Mouse (Mus musculus) midbrain, postnatal 0 days (tissue): ENCODE measurements around the gene Sftpa1. TPM values are rescaled to one million over a fixed set of nuclear protein-coding genes. Genes with fewer than 3 reads are reported as not detected.

Experiments
- ATAC-seq: fragments of 200-750 bp; cut with Nextera tagmentation; 2 replicates; pipeline ENCODE4 v1.8.0; 2017; ENCODE audit warnings: moderate number of reproducible peaks, mild to moderate bottlenecking, moderate TSS enrichment, moderate library complexity; ENCODE audit not compliant: low FRiP score
- DNase-seq: peaks from one replicate; pipeline ENCODE4 v3.0.0-alpha.2; 2015; ENCODE audit warnings: low spot score
- H3K27ac ChIP-seq: fragments of 300-500 bp; sonication (generic); 2 replicates; pipeline ENCODE4 v1.5.1; 2014; ENCODE audit warnings: low read depth, mild to moderate bottlenecking, low read length, mixed read lengths
- H3K27me3 ChIP-seq: fragments of 300-500 bp; sonication (generic); 2 replicates; pipeline ENCODE4 v1.6.1; 2014; ENCODE audit warnings: low read length, control low read depth, mixed read lengths; ENCODE audit not compliant: insufficient read depth
- H3K36me3 ChIP-seq: fragments of 300-500 bp; sonication (generic); 2 replicates; pipeline ENCODE4 v1.6.1; 2014; ENCODE audit warnings: low read length, control low read depth, mixed read lengths; ENCODE audit not compliant: insufficient read depth
- H3K4me1 ChIP-seq: fragments of 300-500 bp; sonication (generic); 2 replicates; pipeline ENCODE4 v1.6.1; 2014; ENCODE audit warnings: mild to moderate bottlenecking, control low read depth, antibody characterized with exemption, low read length, mixed read lengths; ENCODE audit not compliant: insufficient read depth
- H3K4me2 ChIP-seq: fragments of 300-500 bp; sonication (generic); 2 replicates; pipeline ENCODE4 v1.6.1; 2014; ENCODE audit warnings: low read depth, mild to moderate bottlenecking, low read length, mixed read lengths; ENCODE audit not compliant: poor library complexity, severe bottlenecking
- H3K4me3 ChIP-seq: fragments of 300-500 bp; sonication (generic); 2 replicates; pipeline ENCODE4 v1.5.1; 2014; ENCODE audit warnings: low read depth, mild to moderate bottlenecking, low read length, moderate library complexity
- H3K9ac ChIP-seq: fragments of 300-500 bp; sonication (generic); replicated peaks from 2 replicates; pipeline ENCODE4 v1.6.1; 2014; ENCODE audit warnings: mild to moderate bottlenecking, low read length, moderate library complexity, mixed read lengths; ENCODE audit not compliant: poor library complexity, severe bottlenecking
- H3K9me3 ChIP-seq: fragments of 300-500 bp; sonication (generic); 2 replicates; pipeline ENCODE4 v1.6.1; 2016; ENCODE audit warnings: low read length, control low read depth
- CTCF ChIP-seq: IDR thresholded peaks from 2 replicates; pipeline ENCODE4 v1.5.1; 2016; ENCODE audit warnings: antibody characterized with exemption, mild to moderate bottlenecking
- WGBS: fragments of 180-500 bp; shearing (Covaris S2); extraction: QIAGEN DNeasy Blood & Tissue Kit; methylation state at CpG from one replicate; pipeline ENCODE4 v1.1.7; 2014; 5-methylcytosine and 5-hydroxymethylcytosine counted together
- polyA plus RNA-seq: library from polyadenylated mRNA; unstranded; fragments of >200 nt; fragmentation: Nextera tagmentation; extraction: Ambion mirVana; gene quantifications from 2 replicates; pipeline ENCODE4 v1.2.1, GENCODE M21; 2015
- total RNA-seq: library from RNA; depleted of rRNA; stranded (reverse); fragments of >200 nt; gene quantifications from 2 replicates; pipeline ENCODE4 v1.2.3, GENCODE M21; 2014; rRNA removed

The Sftpa1 gene
- total and polyA plus RNA-seq, 2 experiments from 2014 or later = not detected

DNA sequence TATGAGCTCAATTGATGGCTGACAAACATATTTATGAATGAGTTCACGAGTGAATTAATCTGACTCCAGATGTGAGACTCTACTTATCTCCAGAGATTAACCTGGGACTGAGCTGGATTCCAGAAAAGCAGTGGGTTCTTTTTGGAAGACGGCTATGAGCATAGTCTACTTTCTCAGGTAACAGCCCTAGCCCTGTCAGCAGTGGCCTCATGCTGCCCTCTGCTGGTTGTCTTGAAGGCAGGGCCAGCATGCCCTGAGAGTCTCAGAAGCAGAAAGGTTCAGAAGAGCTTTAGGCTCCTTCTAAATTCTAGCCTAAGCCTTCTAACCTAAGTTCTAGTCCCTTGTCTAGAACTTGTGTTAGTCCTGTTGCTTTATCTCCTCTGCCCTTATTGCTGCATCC, 31.1 kb downstream of the Sftpa1 start:
- TF ChIP-seq CTCF = peak; percentile 66
- 23% methylated on average over 2 of the region's 2 CpGs for WGBS
- no peaks in the 10 kb centered on the region for H3K9me3 ChIP-seq
- DNase-seq = peak; percentile 3
- no peak overlapping the region for H3K4me3 ChIP-seq
- no peak overlapping the region for H3K9ac ChIP-seq
- H3K4me1 ChIP-seq = no peaks in the 10 kb centered on the region
- no peak for ATAC-seq
- no peak overlapping the region for H3K4me2 ChIP-seq
- H3K27ac ChIP-seq = no peak overlapping the region
- H3K27me3 ChIP-seq = no peaks in the 10 kb centered on the region
- no peaks in the 10 kb centered on the region for H3K36me3 ChIP-seq

DNA sequence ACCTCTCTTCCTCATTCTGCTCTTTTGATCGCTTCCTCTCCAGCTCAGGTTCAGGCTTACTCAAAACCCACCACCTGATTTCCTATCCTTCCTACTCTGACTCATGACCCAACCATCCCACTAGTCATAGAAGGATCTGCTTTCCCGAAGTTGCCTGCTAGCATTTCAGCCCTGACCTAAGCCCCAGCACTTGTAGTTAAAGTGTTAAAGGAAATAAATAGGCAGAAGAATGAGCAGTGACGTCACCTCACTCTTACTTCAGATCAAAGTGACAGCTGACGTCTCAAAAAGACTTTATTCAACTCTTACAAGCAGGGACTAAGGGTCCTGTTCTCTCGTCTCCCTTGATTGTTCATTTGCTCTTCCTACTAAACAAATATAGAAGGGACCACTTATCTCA, 35.7 kb downstream of the Sftpa1 start:
- H3K27me3 ChIP-seq = no peaks in the 10 kb centered on the region
- TF ChIP-seq CTCF = no peak

DNA sequence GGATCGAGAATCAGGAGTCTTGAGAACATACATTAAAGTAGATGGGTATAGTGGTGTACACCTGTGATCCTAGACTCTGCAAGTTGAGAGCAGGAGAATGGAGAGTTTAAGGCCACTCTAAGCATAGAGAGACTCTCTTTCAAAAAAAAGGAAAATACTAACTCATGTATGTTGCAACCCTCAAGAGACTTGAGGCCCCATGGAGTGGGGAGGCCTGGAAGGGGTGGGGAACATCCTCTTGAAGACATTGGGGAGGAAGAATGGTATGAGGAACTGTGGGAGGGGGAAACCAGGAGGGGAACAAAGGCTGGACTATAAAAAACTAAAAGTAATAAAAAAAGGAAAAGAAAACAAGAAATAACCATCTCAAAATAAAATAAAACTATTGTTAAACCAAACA, 37.0 kb downstream of the Sftpa1 start:
- no peak overlapping the region for H3K9ac ChIP-seq
- no peaks in the 10 kb centered on the region for H3K4me1 ChIP-seq
- no peak overlapping the region for H3K4me3 ChIP-seq
- H3K4me2 ChIP-seq = no peak overlapping the region
- ATAC-seq (no peak), DNase-seq (no peak)
- no peaks in the 10 kb centered on the region for H3K9me3 ChIP-seq
- 97% methylated on average over 1 of the region's 1 CpGs for WGBS
- no peak for TF ChIP-seq CTCF
- H3K27ac ChIP-seq = no peak overlapping the region
- H3K27me3 ChIP-seq = no peaks in the 10 kb centered on the region
- H3K36me3 ChIP-seq = no peaks in the 10 kb centered on the region

More for the DNA sequence above, 35.7 kb downstream of the Sftpa1 start:
- H3K27ac ChIP-seq = no peak overlapping the region
- no peaks in the 10 kb centered on the region for H3K4me1 ChIP-seq
- WGBS = 67% methylated on average over 5 of the region's 5 CpGs
- ATAC-seq (no peak), DNase-seq (no peak)
- no peaks in the 10 kb centered on the region for H3K36me3 ChIP-seq
- no peak overlapping the region for H3K4me3 ChIP-seq
- no peak overlapping the region for H3K4me2 ChIP-seq
- no peaks in the 10 kb centered on the region for H3K9me3 ChIP-seq
- no peak overlapping the region for H3K9ac ChIP-seq

DNA sequence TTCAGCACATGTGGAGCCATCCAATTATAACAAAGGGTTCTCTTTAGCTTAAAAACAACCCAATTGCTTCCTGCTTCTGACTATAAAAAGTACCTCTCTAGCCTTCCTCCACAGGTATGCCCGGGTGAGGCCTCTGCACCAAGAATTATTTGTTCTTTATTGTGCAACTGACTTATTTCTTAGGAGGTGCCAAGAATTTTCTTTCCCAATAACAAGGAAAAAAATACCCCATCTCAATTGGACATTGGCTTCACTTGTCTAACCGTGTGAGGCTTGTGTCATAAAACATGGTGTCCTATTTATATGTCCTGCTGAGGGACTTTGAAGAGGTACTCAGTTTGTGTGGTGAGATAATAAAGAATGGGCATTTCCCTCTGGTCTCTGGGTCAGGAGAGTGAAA, 38.9 kb downstream of the Sftpa1 start:
- WGBS = 90% methylated on average over 2 of the region's 2 CpGs
- Histone ChIP-seq H3K27me3 (no peaks in the 10 kb centered on the region), H3K4me2 (no peak overlapping the region), H3K4me1 (no peaks in the 10 kb centered on the region), H3K9me3 (no peaks in the 10 kb centered on the region), H3K36me3 (no peaks in the 10 kb centered on the region), H3K4me3 (no peak overlapping the region), H3K9ac (no peak overlapping the region), H3K27ac (no peak overlapping the region)
- TF ChIP-seq CTCF = no peak
- ATAC-seq = no peak
- DNase-seq = no peak

DNA sequence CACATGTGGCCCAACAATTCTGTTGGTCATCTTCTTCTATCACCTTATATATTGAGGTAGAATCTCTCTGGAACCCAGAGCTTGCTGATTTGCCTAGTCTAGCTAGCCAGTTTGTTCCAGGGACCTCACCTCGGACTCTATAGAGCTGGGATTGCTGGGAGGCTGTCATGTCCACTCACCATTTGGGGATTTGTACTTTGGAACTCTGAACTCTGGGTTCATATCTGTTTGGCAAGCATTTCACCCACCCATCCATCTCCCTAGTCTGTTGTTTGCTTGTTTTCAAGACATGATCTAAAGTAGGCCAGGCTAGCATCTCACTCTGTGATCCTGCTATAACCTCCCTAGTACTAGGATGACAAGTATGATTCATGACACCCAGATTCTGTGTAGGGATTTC, 43.2 kb downstream of the Sftpa1 start:
- Histone ChIP-seq H3K36me3 (no peaks in the 10 kb centered on the region), H3K9ac (no peak overlapping the region), H3K4me2 (no peak overlapping the region), H3K4me1 (no peaks in the 10 kb centered on the region), H3K4me3 (no peak overlapping the region), H3K27ac (no peak overlapping the region), H3K9me3 (no peaks in the 10 kb centered on the region), H3K27me3 (no peaks in the 10 kb centered on the region)
- DNase-seq = no peak
- no peak for TF ChIP-seq CTCF
- ATAC-seq = no peak
- 70% methylated on average over 1 of the region's 1 CpGs for WGBS

DNA sequence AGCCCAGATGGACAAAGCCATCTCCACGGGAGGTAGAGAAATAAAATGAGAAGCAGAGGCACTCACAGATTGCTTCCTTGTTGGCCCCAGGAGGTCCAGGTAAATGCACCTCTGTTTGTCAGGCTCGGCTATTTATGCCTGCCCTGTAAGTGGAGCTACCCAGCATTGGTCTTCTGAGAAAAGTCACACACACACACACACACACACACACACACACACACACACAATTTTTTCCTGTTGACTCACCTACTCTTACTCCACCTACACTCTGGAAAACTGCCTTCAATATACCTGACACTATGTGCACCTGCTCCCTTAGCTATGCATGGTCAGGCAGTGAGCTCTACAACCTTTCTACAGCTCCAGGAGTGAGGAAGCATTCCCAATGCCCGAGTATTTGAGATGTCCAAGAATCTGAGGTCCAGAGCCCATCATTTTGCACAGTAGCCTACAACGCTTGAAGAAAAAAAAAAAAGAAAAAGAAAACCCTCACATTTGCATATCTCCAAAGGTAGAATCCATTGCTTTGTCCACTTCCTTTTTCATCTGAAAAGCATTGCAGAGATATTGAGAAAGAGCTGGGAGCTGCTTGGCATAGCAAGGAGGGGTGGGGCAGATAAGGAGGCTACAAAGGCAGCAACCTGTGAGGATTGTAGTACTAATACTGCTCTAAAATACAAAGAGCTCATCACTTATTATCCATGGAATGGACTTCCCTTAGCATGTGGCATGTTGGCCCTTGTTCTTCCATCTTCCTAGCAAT, 53.7 kb downstream of the Sftpa1 start, which contains the start of gene Sftpd:
Gene Sftpd, minus strand, starts transcription at position 91 of the 763 bp plus-strand sequence.
- no peak within 1 kb of the TSS for H3K4me3 ChIP-seq
- TF ChIP-seq CTCF = no peak
- H3K36me3 ChIP-seq = no peaks in the 10 kb centered on the region
- H3K4me2 ChIP-seq = no peak within 1 kb of the TSS
- DNase-seq = no peak
- no peaks in the 10 kb centered on the region for H3K27me3 ChIP-seq
- H3K9ac ChIP-seq = no peak within 1 kb of the TSS
- 80% methylated on average over 4 of the region's 4 CpGs for WGBS
- no peaks in the 10 kb centered on the region for H3K9me3 ChIP-seq
- no peak within 1 kb of the TSS for H3K27ac ChIP-seq
- no peaks in the 10 kb centered on the region for H3K4me1 ChIP-seq
- ATAC-seq = no peak

Other genes starting within 250 kb of the Sftpa1 start
- 3.0 and 3.7 TPM in 2 replicates for gene Sh2d4b, start 238.5 kb upstream of the Sftpa1 start, total RNA-seq
- gene Sh2d4b, start 238.5 kb upstream of the Sftpa1 start, polyA plus RNA-seq = 0.44 and 0.74 TPM in 2 replicates
- gene Tspan14, start 165.0 kb upstream of the Sftpa1 start, total RNA-seq = 31.2 and 31.8 TPM in 2 replicates
- 28.3 and 31.3 TPM in 2 replicates for gene Tspan14, start 165.0 kb upstream of the Sftpa1 start, polyA plus RNA-seq
- 50.0 and 66.3 TPM in 2 replicates for gene Fam213a, start 118.0 kb upstream of the Sftpa1 start, total RNA-seq
- gene Fam213a, start 118.0 kb upstream of the Sftpa1 start, polyA plus RNA-seq = 110 and 124 TPM in 2 replicates
- not detected in 2 replicates for gene Dydc2, start 62.6 kb upstream of the Sftpa1 start, total RNA-seq
- gene Dydc2, start 62.6 kb upstream of the Sftpa1 start, polyA plus RNA-seq = 0.72 and 0.92 TPM in 2 replicates
- 0.33 TPM in 1 of 2 replicates, not detected in the other for gene Dydc1, start 58.9 kb upstream of the Sftpa1 start, total RNA-seq
- 0.23 TPM in 1 of 2 replicates, not detected in the other for gene Dydc1, start 58.9 kb upstream of the Sftpa1 start, polyA plus RNA-seq
- not detected in 2 replicates for gene Mat1a, start 26.7 kb upstream of the Sftpa1 start, total RNA-seq
- not detected in 2 replicates for gene Mat1a, start 26.7 kb upstream of the Sftpa1 start, polyA plus RNA-seq
- gene Mbl1, start 19.7 kb downstream of the Sftpa1 start, total RNA-seq = not detected in 2 replicates
- gene Mbl1, start 19.7 kb downstream of the Sftpa1 start, polyA plus RNA-seq = not detected in 2 replicates
- gene Sftpd, start 53.4 kb downstream of the Sftpa1 start, total RNA-seq = not detected in 2 replicates
- 0.12 TPM in 1 of 2 replicates, not detected in the other for gene Sftpd, start 53.4 kb downstream of the Sftpa1 start, polyA plus RNA-seq
- 0.94 TPM in 1 of 2 replicates, not detected in the other for gene Gm2832, start 147.0 kb downstream of the Sftpa1 start, total RNA-seq
- 0.68 and 0.76 TPM in 2 replicates for gene Gm2832, start 147.0 kb downstream of the Sftpa1 start, polyA plus RNA-seq
- not detected in 2 replicates for gene Gm5798, start 216.8 kb downstream of the Sftpa1 start, total RNA-seq
- gene Gm5798, start 216.8 kb downstream of the Sftpa1 start, polyA plus RNA-seq = not detected in 2 replicates